Mouse (Mus musculus) hindbrain, embryonic 11.5 days (tissue): Measurements from ENCODE around the gene Ibsp. TPM values are rescaled to one million over a fixed set of nuclear protein-coding genes. Genes with fewer than 3 reads are reported as not detected.

Source experiments
- ATAC-seq: fragments of 200-750 bp; cut with Nextera tagmentation; 2 replicates; pipeline ENCODE4 v1.8.0; 2017; ENCODE audit warnings: mild to moderate bottlenecking, moderate TSS enrichment, moderate library complexity; ENCODE audit not compliant: low FRiP score
- DNase-seq: peaks from one replicate; pipeline ENCODE4 v3.0.0-alpha.2; 2015; ENCODE audit warnings: low spot score
- H3K27ac ChIP-seq: fragments of 300-500 bp; sonication (generic); 2 replicates; pipeline ENCODE4 v1.5.1; 2014; ENCODE audit warnings: mild to moderate bottlenecking, low read depth, low read length
- H3K27me3 ChIP-seq: fragments of 300-500 bp; sonication (generic); 2 replicates; pipeline ENCODE4 v1.6.1; 2014; ENCODE audit warnings: mild to moderate bottlenecking, low read length, moderate library complexity, mixed read lengths; ENCODE audit not compliant: control insufficient read depth, insufficient read depth
- H3K36me3 ChIP-seq: fragments of 300-500 bp; sonication (generic); 2 replicates; pipeline ENCODE4 v1.6.1; 2014; ENCODE audit warnings: mild to moderate bottlenecking, low read length, moderate library complexity, mixed read lengths; ENCODE audit not compliant: control insufficient read depth, insufficient read depth
- H3K4me1 ChIP-seq: fragments of 300-500 bp; sonication (generic); replicated peaks from 2 replicates; pipeline ENCODE4 v1.6.1; 2014; ENCODE audit warnings: low read length, mixed read lengths; ENCODE audit not compliant: control insufficient read depth, insufficient read depth
- H3K4me2 ChIP-seq: fragments of 300-500 bp; sonication (generic); replicated peaks from 2 replicates; pipeline ENCODE4 v1.6.1; 2014; ENCODE audit warnings: mild to moderate bottlenecking, low read depth, low read length
- H3K4me3 ChIP-seq: fragments of 300-500 bp; sonication (generic); 2 replicates; pipeline ENCODE4 v1.5.1; 2014; ENCODE audit warnings: low read depth, low read length
- H3K9ac ChIP-seq: fragments of 300-500 bp; sonication (generic); 2 replicates; pipeline ENCODE4 v1.6.1; 2014; ENCODE audit warnings: low read depth, low read length
- H3K9me3 ChIP-seq: fragments of 300-500 bp; sonication (generic); 2 replicates; pipeline ENCODE4 v1.6.1; 2016; ENCODE audit warnings: low read length; ENCODE audit not compliant: control insufficient read depth
- WGBS: fragments of 180-500 bp; shearing (Covaris S2); extraction: QIAGEN DNeasy Blood & Tissue Kit; methylation state at CpG from one replicate; pipeline ENCODE4 v1.1.7; 2014; 5-methylcytosine and 5-hydroxymethylcytosine counted together
- polyA plus RNA-seq: library from polyadenylated mRNA; unstranded; fragments of >200 nt; fragmentation: Nextera tagmentation; extraction: Ambion mirVana; gene quantifications from 2 replicates; pipeline ENCODE4 v1.2.1, GENCODE M21; 2014

Ibsp gene
- polyA plus RNA-seq, 1 experiment from 2014 or later = 0.11 TPM

GRCm38 (mm10) chr5:104335962-104336361, 37.0 kb downstream of the Ibsp start:
- H3K27me3 ChIP-seq = no peaks in the 10 kb centered on the region
- no peak overlapping the region for H3K4me3 ChIP-seq
- H3K36me3 ChIP-seq = no peaks in the 10 kb centered on the region
- no peak overlapping the region for H3K4me2 ChIP-seq
- ATAC-seq = no peak
- 91% methylated on average over 5 of the region's 5 CpGs for WGBS
- no peak overlapping the region for H3K27ac ChIP-seq
- no peak for DNase-seq
- H3K9ac ChIP-seq = no peak overlapping the region
- H3K4me1 ChIP-seq = no peaks in the 10 kb centered on the region
- H3K9me3 ChIP-seq = no peaks in the 10 kb centered on the region

- H3K4me2 ChIP-seq = no peak overlapping the region
- ATAC-seq (no peak), DNase-seq (no peak)
- no peaks in the 10 kb centered on the region for H3K4me1 ChIP-seq
- H3K27ac ChIP-seq = no peak overlapping the region
- H3K36me3 ChIP-seq = no peaks in the 10 kb centered on the region
- H3K9me3 ChIP-seq = no peaks in the 10 kb centered on the region
- H3K27me3 ChIP-seq = no peaks in the 10 kb centered on the region
- WGBS = 76% methylated on average over 4 of the region's 4 CpGs
- no peak overlapping the region for H3K9ac ChIP-seq
- no peak overlapping the region for H3K4me3 ChIP-seq
Measured at GRCm38 (mm10) chr5:104337491-104337890, 38.5 kb downstream of the Ibsp start.

- DNase-seq = no peak
- H3K27ac ChIP-seq = no peak overlapping the region
- no peaks in the 10 kb centered on the region for H3K27me3 ChIP-seq
- no peaks in the 10 kb centered on the region for H3K4me1 ChIP-seq
- 81% methylated on average over 5 of the region's 5 CpGs for WGBS
- H3K9ac ChIP-seq = no peak overlapping the region
- H3K4me2 ChIP-seq = no peak overlapping the region
- ATAC-seq = no peak
- H3K4me3 ChIP-seq = no peak overlapping the region
- no peaks in the 10 kb centered on the region for H3K36me3 ChIP-seq
- H3K9me3 ChIP-seq = no peaks in the 10 kb centered on the region
Measured at GRCm38 (mm10) chr5:104339009-104339408, 40.0 kb downstream of the Ibsp start.

DNA sequence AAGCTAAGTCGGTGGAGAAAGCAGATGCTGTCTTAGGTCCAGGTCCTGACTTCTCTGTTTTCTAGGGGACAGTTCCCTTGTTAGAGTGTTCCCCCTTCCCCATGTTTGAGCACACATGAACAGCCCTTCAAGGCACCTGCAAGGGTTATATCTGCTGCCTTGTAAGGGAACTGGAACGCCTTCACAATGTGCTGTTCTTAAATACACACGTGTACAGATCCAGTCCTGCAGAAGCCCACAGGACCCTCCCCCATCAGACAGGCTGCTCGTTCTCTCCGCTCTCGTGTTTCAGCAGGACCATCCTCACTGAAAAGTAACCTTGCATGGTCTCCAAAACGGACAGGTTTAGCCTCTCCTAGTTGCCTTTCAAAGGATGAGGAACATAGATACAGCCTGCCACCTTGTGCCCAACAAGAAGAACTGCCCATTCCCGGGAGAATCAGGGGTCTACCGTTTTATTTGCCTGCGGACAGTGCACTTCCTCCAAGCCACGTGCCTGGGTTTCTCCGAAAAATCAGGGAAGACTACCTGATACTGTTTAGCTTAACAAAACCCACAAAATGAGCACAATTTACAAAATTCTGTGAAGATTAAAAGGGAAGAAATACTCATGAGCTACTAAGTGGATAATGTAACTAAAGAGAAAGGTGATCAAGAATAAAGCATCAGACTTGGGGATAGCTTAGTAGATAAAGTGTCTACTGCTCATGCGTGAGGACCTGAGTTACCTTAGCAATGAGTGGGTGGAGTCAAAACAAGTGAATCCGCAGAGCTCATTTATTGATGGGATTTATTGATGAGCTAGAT, 40.9 kb downstream of the Ibsp start:
- no peaks in the 10 kb centered on the region for H3K9me3 ChIP-seq
- H3K4me1 ChIP-seq = no peaks in the 10 kb centered on the region
- H3K4me3 ChIP-seq = no peak overlapping the region
- DNase-seq (peak; percentile 76), ATAC-seq (peak; percentile 70; the same call in 1 of the 2 replicates)
- no peaks in the 10 kb centered on the region for H3K36me3 ChIP-seq
- no peak overlapping the region for H3K4me2 ChIP-seq
- no peaks in the 10 kb centered on the region for H3K27me3 ChIP-seq
- WGBS = 28% methylated on average over 14 of the region's 14 CpGs
- H3K9ac ChIP-seq = no peak overlapping the region
- H3K27ac ChIP-seq = no peak overlapping the region

- no peak for DNase-seq
- Histone ChIP-seq H3K9me3 (no peaks in the 10 kb centered on the region), H3K9ac (no peak overlapping the region), H3K4me1 (no peaks in the 10 kb centered on the region), H3K36me3 (no peaks in the 10 kb centered on the region), H3K27ac (no peak overlapping the region), H3K27me3 (no peaks in the 10 kb centered on the region), H3K4me2 (no peak overlapping the region), H3K4me3 (no peak overlapping the region)
- WGBS = 95% methylated on average over 4 of the region's 4 CpGs
- ATAC-seq = no peak
Measured at GRCm38 (mm10) chr5:104340513-104340829, 41.5 kb downstream of the Ibsp start.

GRCm38 (mm10) chr5:104342881-104343280, 43.9 kb downstream of the Ibsp start:
- Histone ChIP-seq H3K4me1 (no peaks in the 10 kb centered on the region), H3K4me2 (no peak overlapping the region), H3K36me3 (no peaks in the 10 kb centered on the region), H3K4me3 (no peak overlapping the region), H3K27ac (no peak overlapping the region), H3K9ac (no peak overlapping the region), H3K27me3 (no peaks in the 10 kb centered on the region), H3K9me3 (no peaks in the 10 kb centered on the region)
- DNase-seq (no peak), ATAC-seq (no peak)
- 44% methylated on average over 6 of the region's 6 CpGs for WGBS

DNA sequence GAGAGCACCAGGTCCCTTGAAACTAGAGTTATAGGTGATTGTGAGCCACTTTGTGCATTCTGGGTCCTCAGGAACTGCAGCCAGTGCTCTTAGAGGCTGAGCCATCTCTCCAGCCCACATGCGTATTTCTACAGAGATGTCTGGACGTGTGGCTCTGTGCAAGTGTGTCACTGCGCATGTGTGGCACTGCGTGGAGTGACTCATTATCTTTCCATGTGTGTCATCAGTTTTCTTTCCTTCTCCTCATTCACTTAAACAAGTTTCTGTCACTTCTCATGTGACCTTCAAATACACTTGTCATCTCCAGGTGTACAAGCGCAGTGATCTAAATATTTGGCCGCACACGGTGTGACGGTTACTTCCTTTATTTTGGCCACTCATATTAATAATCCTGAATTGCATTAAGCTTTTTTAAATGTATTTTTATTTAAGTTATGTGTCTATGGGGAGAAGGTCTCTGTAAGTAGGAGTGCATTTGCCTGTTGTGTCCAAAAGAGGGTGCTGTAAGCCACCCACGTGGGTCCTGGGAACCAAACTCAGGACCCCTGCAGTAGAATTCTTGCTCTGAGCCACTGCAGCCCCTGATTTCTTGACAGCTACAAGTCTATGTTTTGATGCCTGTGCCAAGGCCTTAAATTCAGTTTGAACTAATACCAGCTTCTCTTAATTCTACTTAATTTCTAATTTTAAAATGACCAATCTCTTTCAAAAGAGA, 45.7 kb downstream of the Ibsp start:
- no peak overlapping the region for H3K4me3 ChIP-seq
- H3K27me3 ChIP-seq = no peaks in the 10 kb centered on the region
- no peak overlapping the region for H3K27ac ChIP-seq
- no peak overlapping the region for H3K4me2 ChIP-seq
- no peak overlapping the region for H3K9ac ChIP-seq
- H3K9me3 ChIP-seq = no peaks in the 10 kb centered on the region
- peak; percentile 27 for DNase-seq
- H3K36me3 ChIP-seq = no peaks in the 10 kb centered on the region
- 74% methylated on average over 9 of the region's 9 CpGs for WGBS
- H3K4me1 ChIP-seq = no peaks in the 10 kb centered on the region
- no peak for ATAC-seq

DNA sequence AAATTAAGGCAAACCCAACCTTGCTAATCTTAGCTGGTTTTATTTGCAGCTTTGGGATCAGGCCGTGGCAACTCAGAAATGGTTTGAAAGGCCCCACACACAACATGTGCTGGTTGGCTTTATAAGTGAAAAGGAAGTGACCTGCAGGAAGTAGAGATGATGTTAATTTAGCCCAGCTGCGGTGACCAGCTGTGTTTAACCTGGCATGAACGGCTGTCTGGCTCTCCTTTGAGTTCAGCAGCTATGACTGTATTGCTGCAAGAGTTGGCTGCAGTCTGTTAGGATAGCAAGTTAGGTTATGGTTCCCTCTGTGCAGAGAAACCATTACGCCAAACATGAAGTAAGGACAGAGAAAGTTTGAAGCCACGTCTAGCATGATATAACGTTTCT, 46.3 kb downstream of the Ibsp start:
- H3K27me3 ChIP-seq = no peaks in the 10 kb centered on the region
- H3K4me1 ChIP-seq = no peaks in the 10 kb centered on the region
- no peak overlapping the region for H3K27ac ChIP-seq
- no peak overlapping the region for H3K4me3 ChIP-seq
- ATAC-seq (no peak), DNase-seq (no peak)
- H3K9me3 ChIP-seq = no peaks in the 10 kb centered on the region
- no peaks in the 10 kb centered on the region for H3K36me3 ChIP-seq
- H3K4me2 ChIP-seq = no peak overlapping the region
- no peak overlapping the region for H3K9ac ChIP-seq
- WGBS = 85% methylated on average over 6 of the region's 6 CpGs

GRCm38 (mm10) chr5:104351041-104351440, 52.1 kb downstream of the Ibsp start:
- H3K27ac ChIP-seq = no peak overlapping the region
- no peaks in the 10 kb centered on the region for H3K36me3 ChIP-seq
- H3K4me2 ChIP-seq = no peak overlapping the region
- 71% methylated on average over 1 of the region's 1 CpGs for WGBS
- DNase-seq (no peak), ATAC-seq (no peak)
- no peaks in the 10 kb centered on the region for H3K9me3 ChIP-seq
- H3K4me3 ChIP-seq = no peak overlapping the region
- H3K4me1 ChIP-seq = no peaks in the 10 kb centered on the region
- H3K27me3 ChIP-seq = no peaks in the 10 kb centered on the region
- H3K9ac ChIP-seq = no peak overlapping the region
